Mouse (Mus musculus) thymus, adult 2 months (tissue): ENCODE measurements around the gene Zfp598. TPM values are rescaled to one million over a fixed set of nuclear protein-coding genes. Genes with fewer than 3 reads are reported as not detected.

ENCODE experiments used
- DNase-seq: peaks from one replicate; pipeline ENCODE4 v3.0.0; 2021
- H3K27ac ChIP-seq: fragments of 200-500 bp; 2 replicates; pipeline ENCODE4 v1.5.1; 2012; ENCODE audit warnings: low read length, control low read depth; ENCODE audit not compliant: control insufficient read depth, insufficient read depth
- H3K27me3 ChIP-seq: fragments of 200-500 bp; 2 replicates; pipeline ENCODE4 v1.6.1; 2012; ENCODE audit warnings: mild to moderate bottlenecking, low read length, moderate library complexity, mixed read lengths; ENCODE audit not compliant: control insufficient read depth, insufficient read depth
- H3K36me3 ChIP-seq: fragments of 200-500 bp; 2 replicates; pipeline ENCODE4 v1.6.1; 2012; ENCODE audit warnings: mild to moderate bottlenecking, low read length, moderate library complexity; ENCODE audit not compliant: control insufficient read depth, insufficient read depth
- H3K4me1 ChIP-seq: fragments of 200-500 bp; replicated peaks from 2 replicates; pipeline ENCODE4 v1.6.1; 2012; ENCODE audit warnings: low read length; ENCODE audit not compliant: control insufficient read depth, insufficient read depth
- H3K4me3 ChIP-seq: fragments of 200-500 bp; 2 replicates; pipeline ENCODE4 v1.5.1; 2012; ENCODE audit warnings: mild to moderate bottlenecking, low read length, control low read depth, moderate library complexity; ENCODE audit not compliant: control insufficient read depth, insufficient read depth
- CTCF ChIP-seq: fragments of 200-500 bp; IDR thresholded peaks from 2 replicates; pipeline ENCODE4 v1.5.1; 2012; ENCODE audit warnings: mild to moderate bottlenecking, control low read depth, low read length, moderate library complexity, borderline replicate concordance; ENCODE audit not compliant: control insufficient read depth, poor library complexity, insufficient read depth; ENCODE audit errors: extremely low read depth
- POLR2A ChIP-seq: fragments of 200-500 bp; IDR thresholded peaks from 2 replicates; pipeline ENCODE4 v1.6.1; 2012; ENCODE audit warnings: mild to moderate bottlenecking, low read length, control low read depth, moderate library complexity; ENCODE audit not compliant: control insufficient read depth, poor library complexity, insufficient read depth; ENCODE audit errors: extremely low read depth
- WGBS: fragments of 180-500 bp; shearing (Covaris S2); methylation state at CpG from one replicate; pipeline ENCODE4 v1.1.7; 2018; 5-methylcytosine and 5-hydroxymethylcytosine counted together
- polyA plus RNA-seq: library from polyadenylated mRNA; depleted of rRNA; stranded (reverse); fragments of >200 nt; gene quantifications from 2 replicates; pipeline ENCODE4 v1.2.3, GENCODE M21; 2012

Zfp598 gene
- polyA plus RNA-seq, 1 experiment = 123 TPM

GRCm38 (mm10) chr17:24723122-24723880 lies 53.8 kb downstream of the Zfp598 start:
- peaks cover 16% of the 10 kb centered on the region for H3K4me1 ChIP-seq
- 3% methylated on average over 12 of the region's 12 CpGs for WGBS

GRCm38 (mm10) chr17:24723881-24724180 lies 54.3 kb downstream of the Zfp598 start:
- peak overlapping the region; percentile 73 for H3K4me3 ChIP-seq
- H3K36me3 ChIP-seq = peaks cover 14% of the 10 kb centered on the region
- H3K27ac ChIP-seq = no peak overlapping the region
- no peaks in the 10 kb centered on the region for H3K27me3 ChIP-seq
- TF ChIP-seq CTCF = no peak
- no peak for TF ChIP-seq POLR2A
- DNase-seq = no peak
- H3K4me1 ChIP-seq = peaks cover 16% of the 10 kb centered on the region
- under 1% methylated on average over 15 of the region's 15 CpGs for WGBS

More at GRCm38 (mm10) chr17:24723122-24723880, 53.8 kb downstream of the Zfp598 start:
- H3K36me3 ChIP-seq = peaks cover 14% of the 10 kb centered on the region
- no peak for DNase-seq
- H3K27me3 ChIP-seq = no peaks in the 10 kb centered on the region
- no peak overlapping the region for H3K27ac ChIP-seq
- TF ChIP-seq CTCF (no peak), POLR2A (no peak)
- peak overlapping the region; percentile 73 for H3K4me3 ChIP-seq

- H3K4me1 ChIP-seq = peaks cover 15% of the 10 kb centered on the region
- no peaks in the 10 kb centered on the region for H3K27me3 ChIP-seq
- H3K27ac ChIP-seq = no peak within 1 kb of the TSS
- H3K36me3 ChIP-seq = peaks cover 14% of the 10 kb centered on the region
- TF ChIP-seq CTCF = peak; percentile 97
- peak; percentile 81 for TF ChIP-seq POLR2A
- WGBS = under 1% methylated on average over 30 of the region's 30 CpGs
- peak; percentile 95 for DNase-seq
- peak within 1 kb of the TSS; percentile 73 for H3K4me3 ChIP-seq
Measured at GRCm38 (mm10) chr17:24724184-24724583, 54.7 kb downstream of the Zfp598 start, which contains the start of gene Ndufb10. Gene Ndufb10 (minus strand): TSS chr17:24724478.

GRCm38 (mm10) chr17:24725637-24726390 lies 56.3 kb downstream of the Zfp598 start:
- Histone ChIP-seq H3K4me1 (peaks cover 11% of the 10 kb centered on the region), H3K27ac (no peak overlapping the region), H3K4me3 (no peak overlapping the region), H3K36me3 (peaks cover 14% of the 10 kb centered on the region), H3K27me3 (no peaks in the 10 kb centered on the region)
- no peak for DNase-seq
- 82% methylated on average over 3 of the region's 3 CpGs for WGBS
- no peak for TF ChIP-seq CTCF
- TF ChIP-seq POLR2A = no peak

GRCm38 (mm10) chr17:24727618-24728017 lies 58.1 kb downstream of the Zfp598 start, which contains the start of gene Rpl3l:
Gene Rpl3l (plus strand): TSS chr17:24727820.
- no peak for DNase-seq

GRCm38 (mm10) chr17:24728184-24728583 lies 58.7 kb downstream of the Zfp598 start:
- peaks cover 6% of the 10 kb centered on the region for H3K4me1 ChIP-seq
- no peaks in the 10 kb centered on the region for H3K27me3 ChIP-seq
- no peak overlapping the region for H3K27ac ChIP-seq
- TF ChIP-seq POLR2A (no peak), CTCF (no peak)
- WGBS = 84% methylated on average over 17 of the region's 17 CpGs
- no peak for DNase-seq
- no peak overlapping the region for H3K4me3 ChIP-seq
- H3K36me3 ChIP-seq = no peaks in the 10 kb centered on the region

More at GRCm38 (mm10) chr17:24727618-24728017, 58.1 kb downstream of the Zfp598 start, which contains the start of gene Rpl3l:
- peaks cover 6% of the 10 kb centered on the region for H3K4me1 ChIP-seq
- H3K27me3 ChIP-seq = no peaks in the 10 kb centered on the region
- TF ChIP-seq CTCF = no peak
- no peak for TF ChIP-seq POLR2A
- H3K4me3 ChIP-seq = no peak within 1 kb of the TSS
- H3K36me3 ChIP-seq = no peaks in the 10 kb centered on the region; the same call in 1 of the 2 replicates
- H3K27ac ChIP-seq = no peak within 1 kb of the TSS
- 93% methylated on average over 2 of the region's 2 CpGs for WGBS
